Mouse (Mus musculus) cerebellum, adult 11 months (tissue): ENCODE results near the gene Sept11.

Source experiments
- DNase-seq: peaks from one replicate; pipeline ENCODE4 v3.0.0; 2022

The Sept11 gene

GRCm38 (mm10) chr5:93092857-93093622, at the start of gene Sept11:
TSS of gene Sept11 (plus strand) at chr5:93093437.
- DNase-seq = peak; percentile 92

GRCm38 (mm10) chr5:93043688-93044583, 49.3 kb upstream of the Sept11 start:
- DNase-seq = peak; percentile 42

GRCm38 (mm10) chr5:93044584-93045370, 48.5 kb upstream of the Sept11 start, which contains the start of gene Sowahb:
TSS of gene Sowahb (minus strand) at chr5:93045022.
- DNase-seq = peak; percentile 83

GRCm38 (mm10) chr5:93045371-93045714, 47.9 kb upstream of the Sept11 start:
- DNase-seq = no peak

- DNase-seq = no peak
Observed at GRCm38 (mm10) chr5:93046306-93046845, 46.9 kb upstream of the Sept11 start.

GRCm38 (mm10) chr5:93048481-93049240, 44.6 kb upstream of the Sept11 start:
- DNase-seq = peak; percentile 85

- no peak for DNase-seq
Observed at GRCm38 (mm10) chr5:93049971-93050370, 43.3 kb upstream of the Sept11 start.

GRCm38 (mm10) chr5:93051041-93051440, 42.2 kb upstream of the Sept11 start:
- DNase-seq = no peak

GRCm38 (mm10) chr5:93051951-93052350, 41.3 kb upstream of the Sept11 start:
- DNase-seq = peak; percentile 60

- no peak for DNase-seq
Observed at GRCm38 (mm10) chr5:93053606-93054397, 39.4 kb upstream of the Sept11 start.

GRCm38 (mm10) chr5:93060865-93061264, 32.4 kb upstream of the Sept11 start:
- DNase-seq = no peak

GRCm38 (mm10) chr5:93077661-93078323, 15.4 kb upstream of the Sept11 start:
- DNase-seq = no peak

- no peak for DNase-seq
Observed at GRCm38 (mm10) chr5:93079596-93079995, 13.6 kb upstream of the Sept11 start.

- no peak for DNase-seq
Observed at GRCm38 (mm10) chr5:93085015-93085598, 8.1 kb upstream of the Sept11 start.

GRCm38 (mm10) chr5:93085900-93086299, 7.3 kb upstream of the Sept11 start:
- DNase-seq = no peak

GRCm38 (mm10) chr5:93091266-93091665, 2.0 kb upstream of the Sept11 start:
- no peak for DNase-seq

- peak; percentile 39 for DNase-seq
Observed at GRCm38 (mm10) chr5:93092147-93092781, 973 bp upstream of the Sept11 start.

GRCm38 (mm10) chr5:93093638-93094527, 646 bp downstream of the Sept11 start:
- DNase-seq = peak; percentile 28

- no peak for DNase-seq
Observed at GRCm38 (mm10) chr5:93095301-93095700, 2.1 kb downstream of the Sept11 start.
